Mouse (Mus musculus): Measurements from ENCODE around the gene ccdc198. TPM values are rescaled to one million over a fixed set of nuclear protein-coding genes. Genes with fewer than 3 reads are reported as not detected.

Gene ccdc198
- polyA plus RNA-seq, 1 experiment = not detected

- H3K79me2 ChIP-seq (ENCODE audit: control insufficient read depth, insufficient read depth) = no peaks in the 10 kb centered on the region
- TF ChIP-seq CTCF (IDR thresholded peaks at IDR 0.05; ENCODE audit: control insufficient read depth, insufficient read depth, insufficient read length) (no peak), USF1 (IDR thresholded peaks at IDR 0.05; ENCODE audit: low read depth) (no peak), CEBPB (IDR thresholded peaks at IDR 0.05; ENCODE audit: low read depth) (no peak), MYOD1 (IDR thresholded peaks at IDR 0.05; ENCODE audit: control insufficient read depth, insufficient read length, low read depth) (no peak), MYOG (IDR thresholded peaks at IDR 0.05; ENCODE audit: control insufficient read depth, extremely low read depth, insufficient read length) (no peak), FOSL1 (IDR thresholded peaks at IDR 0.05; ENCODE audit: insufficient read depth, low read length, poor library complexity, severe bottlenecking) (no peak), MAX (IDR thresholded peaks at IDR 0.05) (no peak)
- no peak overlapping the region for H3ac ChIP-seq (ENCODE audit: control insufficient read depth, insufficient read length, low read depth)
- H3K27me3 ChIP-seq (ENCODE audit: control insufficient read depth, insufficient read depth, insufficient read length) = no peaks in the 10 kb centered on the region
- H3K79me3 ChIP-seq (ENCODE audit: low read depth) = no peaks in the 10 kb centered on the region
- no peak overlapping the region for H3K4me3 ChIP-seq (ENCODE audit: insufficient read depth, poor library complexity, severe bottlenecking)
- H3K36me3 ChIP-seq (ENCODE audit: control insufficient read depth, insufficient read depth) = no peaks in the 10 kb centered on the region
These were observed 32.4 kb upstream of the ccdc198 start for GRCm38 (mm10) chr14:49277642-49278041.

GRCm38 (mm10) chr14:49275376-49275775, 30.1 kb upstream of the ccdc198 start:
- no peak overlapping the region for H3K4me3 ChIP-seq (ENCODE audit: insufficient read depth, poor library complexity, severe bottlenecking)
- no peak overlapping the region for H3ac ChIP-seq (ENCODE audit: control insufficient read depth, insufficient read length, low read depth)
- no peaks in the 10 kb centered on the region for H3K36me3 ChIP-seq (ENCODE audit: control insufficient read depth, insufficient read depth)
- no peaks in the 10 kb centered on the region for H3K79me2 ChIP-seq (ENCODE audit: control insufficient read depth, insufficient read depth)
- H3K79me3 ChIP-seq (ENCODE audit: low read depth) = no peaks in the 10 kb centered on the region
- H3K27me3 ChIP-seq (ENCODE audit: control insufficient read depth, insufficient read depth, insufficient read length) = no peaks in the 10 kb centered on the region
- TF ChIP-seq MAX (IDR thresholded peaks at IDR 0.05) (no peak), MYOD1 (IDR thresholded peaks at IDR 0.05; ENCODE audit: control insufficient read depth, insufficient read length, low read depth) (no peak), CEBPB (IDR thresholded peaks at IDR 0.05; ENCODE audit: low read depth) (no peak), MYOG (IDR thresholded peaks at IDR 0.05; ENCODE audit: control insufficient read depth, extremely low read depth, insufficient read length) (no peak), FOSL1 (IDR thresholded peaks at IDR 0.05; ENCODE audit: insufficient read depth, low read length, poor library complexity, severe bottlenecking) (no peak), USF1 (IDR thresholded peaks at IDR 0.05; ENCODE audit: low read depth) (no peak), CTCF (IDR thresholded peaks at IDR 0.05; ENCODE audit: control insufficient read depth, insufficient read depth, insufficient read length) (no peak)

GRCm38 (mm10) chr14:49265286-49266002, 20.2 kb upstream of the ccdc198 start:
- no peaks in the 10 kb centered on the region for H3K79me2 ChIP-seq (ENCODE audit: control insufficient read depth, insufficient read depth)
- no peak overlapping the region for H3ac ChIP-seq (ENCODE audit: control insufficient read depth, insufficient read length, low read depth)
- no peak overlapping the region for H3K4me3 ChIP-seq (ENCODE audit: insufficient read depth, poor library complexity, severe bottlenecking)
- no peaks in the 10 kb centered on the region for H3K27me3 ChIP-seq (ENCODE audit: control insufficient read depth, insufficient read depth, insufficient read length)
- no peaks in the 10 kb centered on the region for H3K36me3 ChIP-seq (ENCODE audit: control insufficient read depth, insufficient read depth)
- TF ChIP-seq USF1 (IDR thresholded peaks at IDR 0.05; ENCODE audit: low read depth) (no peak), MAX (IDR thresholded peaks at IDR 0.05) (no peak), FOSL1 (IDR thresholded peaks at IDR 0.05; ENCODE audit: insufficient read depth, low read length, poor library complexity, severe bottlenecking) (no peak), MYOG (IDR thresholded peaks at IDR 0.05; ENCODE audit: control insufficient read depth, extremely low read depth, insufficient read length) (no peak), CTCF (IDR thresholded peaks at IDR 0.05; ENCODE audit: control insufficient read depth, insufficient read depth, insufficient read length) (no peak), MYOD1 (IDR thresholded peaks at IDR 0.05; ENCODE audit: control insufficient read depth, insufficient read length, low read depth) (no peak), CEBPB (IDR thresholded peaks at IDR 0.05; ENCODE audit: low read depth) (no peak)
- no peaks in the 10 kb centered on the region for H3K79me3 ChIP-seq (ENCODE audit: low read depth)

GRCm38 (mm10) chr14:49241522-49241921, 3.8 kb downstream of the ccdc198 start:
- H3K36me3 ChIP-seq (ENCODE audit: control insufficient read depth, insufficient read depth) = no peaks in the 10 kb centered on the region
- no peaks in the 10 kb centered on the region for H3K27me3 ChIP-seq (ENCODE audit: control insufficient read depth, insufficient read depth, insufficient read length)
- no peak overlapping the region for H3ac ChIP-seq (ENCODE audit: control insufficient read depth, insufficient read length, low read depth)
- TF ChIP-seq USF1 (IDR thresholded peaks at IDR 0.05; ENCODE audit: low read depth) (no peak), MAX (IDR thresholded peaks at IDR 0.05) (no peak), FOSL1 (IDR thresholded peaks at IDR 0.05; ENCODE audit: insufficient read depth, low read length, poor library complexity, severe bottlenecking) (no peak), MYOD1 (IDR thresholded peaks at IDR 0.05; ENCODE audit: control insufficient read depth, insufficient read length, low read depth) (no peak), MYOG (IDR thresholded peaks at IDR 0.05; ENCODE audit: control insufficient read depth, extremely low read depth, insufficient read length) (no peak), CTCF (IDR thresholded peaks at IDR 0.05; ENCODE audit: control insufficient read depth, insufficient read depth, insufficient read length) (no peak), CEBPB (IDR thresholded peaks at IDR 0.05; ENCODE audit: low read depth) (no peak)
- H3K79me2 ChIP-seq (ENCODE audit: control insufficient read depth, insufficient read depth) = no peaks in the 10 kb centered on the region
- no peaks in the 10 kb centered on the region for H3K79me3 ChIP-seq (ENCODE audit: low read depth)
- H3K4me3 ChIP-seq (ENCODE audit: insufficient read depth, poor library complexity, severe bottlenecking) = no peak overlapping the region

- TF ChIP-seq MYOD1 (IDR thresholded peaks at IDR 0.05; ENCODE audit: control insufficient read depth, insufficient read length, low read depth) (no peak), MAX (IDR thresholded peaks at IDR 0.05) (no peak), CEBPB (IDR thresholded peaks at IDR 0.05; ENCODE audit: low read depth) (no peak), FOSL1 (IDR thresholded peaks at IDR 0.05; ENCODE audit: insufficient read depth, low read length, poor library complexity, severe bottlenecking) (no peak), USF1 (IDR thresholded peaks at IDR 0.05; ENCODE audit: low read depth) (no peak), CTCF (IDR thresholded peaks at IDR 0.05; ENCODE audit: control insufficient read depth, insufficient read depth, insufficient read length) (no peak), MYOG (IDR thresholded peaks at IDR 0.05; ENCODE audit: control insufficient read depth, extremely low read depth, insufficient read length) (no peak)
- H3K27me3 ChIP-seq (ENCODE audit: control insufficient read depth, insufficient read depth, insufficient read length) = no peaks in the 10 kb centered on the region
- H3K4me3 ChIP-seq (ENCODE audit: insufficient read depth, poor library complexity, severe bottlenecking) = no peak overlapping the region
- H3ac ChIP-seq (ENCODE audit: control insufficient read depth, insufficient read length, low read depth) = no peak overlapping the region
- no peaks in the 10 kb centered on the region for H3K79me3 ChIP-seq (ENCODE audit: low read depth)
- H3K79me2 ChIP-seq (ENCODE audit: control insufficient read depth, insufficient read depth) = no peaks in the 10 kb centered on the region
- H3K36me3 ChIP-seq (ENCODE audit: control insufficient read depth, insufficient read depth) = no peaks in the 10 kb centered on the region
These were observed 7.1 kb downstream of the ccdc198 start for GRCm38 (mm10) chr14:49238206-49238605.
